Mouse (Mus musculus) heart, adult 2 months (tissue): Measurements from ENCODE around the gene Elovl5. TPM values are rescaled to one million over a fixed set of nuclear protein-coding genes. Genes with fewer than 3 reads are reported as not detected.

Source experiments
- DNase-seq, 2 experiments: peaks; one replicate each; pipeline ENCODE4 v3.0.0; 2021
- H3K27ac ChIP-seq: fragments of 200-600 bp; 2 replicates; pipeline ENCODE4 v1.8.1; 2022
- H3K27me3 ChIP-seq: fragments of 200-500 bp; 2 replicates; pipeline ENCODE4 v1.6.1; 2012; ENCODE audit warnings: mild to moderate bottlenecking, low read length, inconsistent platforms, mixed read lengths; ENCODE audit not compliant: control insufficient read depth, insufficient read depth
- H3K36me3 ChIP-seq: fragments of 200-500 bp; 2 replicates; pipeline ENCODE4 v1.6.1; 2012; ENCODE audit warnings: low read length, inconsistent platforms; ENCODE audit not compliant: control insufficient read depth, insufficient read depth
- H3K4me1 ChIP-seq: fragments of 200-500 bp; 2 replicates; pipeline ENCODE4 v1.6.1; 2011; ENCODE audit warnings: low read length; ENCODE audit not compliant: control insufficient read depth, insufficient read depth
- H3K4me3 ChIP-seq: fragments of 200-600 bp; 2 replicates; pipeline ENCODE4 v1.8.1; 2022
- H3K79me2 ChIP-seq: fragments of 200-500 bp; replicated peaks from 2 replicates; pipeline ENCODE4 v1.6.1; 2012; ENCODE audit warnings: mild to moderate bottlenecking, inconsistent platforms, low read length, moderate library complexity, mixed read lengths; ENCODE audit not compliant: control insufficient read depth, insufficient read depth
- H3K9ac ChIP-seq: fragments of 200-500 bp; 2 replicates; pipeline ENCODE4 v1.6.1; 2012; ENCODE audit warnings: low read depth, mild to moderate bottlenecking, control low read depth, inconsistent platforms, low read length, mixed read lengths
- CTCF ChIP-seq: fragments of 200-600 bp; IDR thresholded peaks from 2 replicates; pipeline ENCODE4 v1.8.1; 2022; ENCODE audit warnings: antibody characterized with exemption, mild to moderate bottlenecking, moderate library complexity
- EP300 ChIP-seq: fragments of 200-500 bp; IDR thresholded peaks from 2 replicates; pipeline ENCODE4 v1.6.1; 2011; ENCODE audit warnings: low read depth, low read length, control low read depth; ENCODE audit not compliant: insufficient read depth
- POLR2A ChIP-seq: fragments of 200-500 bp; IDR thresholded peaks from 2 replicates; pipeline ENCODE4 v1.6.1; 2011; ENCODE audit warnings: mild to moderate bottlenecking, low read depth, low read length, control low read depth; ENCODE audit not compliant: insufficient read depth
- WGBS: fragments of 180-500 bp; shearing (Covaris S2); methylation state at CpG from one replicate; pipeline ENCODE4 v1.1.7; 2018; 5-methylcytosine and 5-hydroxymethylcytosine counted together
- intact Hi-C: fragments of 180-260 bp; cut with DNase I; formaldehyde crosslinking; loops from one replicate; pipeline ENCODE4 v1.15.1; 2025
- polyA plus RNA-seq: library from polyadenylated mRNA; depleted of rRNA; stranded (reverse); fragments of >200 nt; gene quantifications from 2 replicates; pipeline ENCODE4 v1.2.3, GENCODE M21; 2012
- total RNA-seq, 2 experiments: library from RNA; stranded (reverse); gene quantifications; 2 replicates each; pipeline ENCODE4 v1.2.3; 2021

Elovl5 gene
- total and polyA plus RNA-seq, 3 experiments: 34.0 to 37.5 (median 35.9) TPM

GRCm38 (mm10) chr9:77953053-77953452, 35.9 kb downstream of the Elovl5 start:
- intact Hi-C loops: no loop called here
- H3K36me3 ChIP-seq: no peaks in the 10 kb centered on the region
- no peak overlapping the region for H3K9ac ChIP-seq
- TF ChIP-seq EP300: no peak
- no peak overlapping the region for H3K4me3 ChIP-seq
- H3K27ac ChIP-seq: no peak overlapping the region
- H3K27me3 ChIP-seq: no peaks in the 10 kb centered on the region
- H3K79me2 ChIP-seq: peaks cover 6% of the 10 kb centered on the region
- no peak for DNase-seq
- WGBS: 75% methylated on average over 8 of the region's 8 CpGs
- peaks cover 13% of the 10 kb centered on the region for H3K4me1 ChIP-seq

- intact Hi-C loops: no loop called here
- TF ChIP-seq EP300: no peak
- no peak for TF ChIP-seq POLR2A
- no peak for TF ChIP-seq CTCF
- no peak overlapping the region for H3K4me3 ChIP-seq
- no peak overlapping the region for H3K9ac ChIP-seq
- no peaks in the 10 kb centered on the region for H3K36me3 ChIP-seq
- no peak overlapping the region; the same call in 1 of the 2 replicates for H3K27ac ChIP-seq
- 70% methylated on average over 7 of the region's 7 CpGs for WGBS
- peaks cover 13% of the 10 kb centered on the region for H3K4me1 ChIP-seq
- peaks cover 6% of the 10 kb centered on the region for H3K79me2 ChIP-seq
- no peaks in the 10 kb centered on the region for H3K27me3 ChIP-seq
- no peak for DNase-seq
Observed at GRCm38 (mm10) chr9:77954496-77954895, 37.3 kb downstream of the Elovl5 start.

GRCm38 (mm10) chr9:77954981-77955380, 37.8 kb downstream of the Elovl5 start:
- 50% methylated on average over 3 of the region's 3 CpGs for WGBS
- no peak for DNase-seq
- Histone ChIP-seq H3K36me3 (no peaks in the 10 kb centered on the region), H3K27me3 (no peaks in the 10 kb centered on the region), H3K4me3 (no peak overlapping the region), H3K9ac (no peak overlapping the region), H3K79me2 (peaks cover 6% of the 10 kb centered on the region), H3K27ac (no peak overlapping the region; the same call in 1 of the 2 replicates), H3K4me1 (peaks cover 13% of the 10 kb centered on the region)
- intact Hi-C loops: no loop called here
- no peak for TF ChIP-seq EP300
- no peak for TF ChIP-seq CTCF
- no peak for TF ChIP-seq POLR2A

- DNase-seq: no peak
Observed at GRCm38 (mm10) chr9:77955511-77955910, 38.3 kb downstream of the Elovl5 start.

GRCm38 (mm10) chr9:77955964-77956363, 38.8 kb downstream of the Elovl5 start:
- no peak overlapping the region for H3K27ac ChIP-seq
- peaks cover 13% of the 10 kb centered on the region for H3K4me1 ChIP-seq
- intact Hi-C loops: no loop called here
- 81% methylated on average over 8 of the region's 8 CpGs for whole genome bisulfite sequencing
- DNase-seq: no peak
- H3K27me3 ChIP-seq: no peaks in the 10 kb centered on the region
- H3K4me3 ChIP-seq: no peak overlapping the region
- TF ChIP-seq POLR2A (no peak), CTCF (no peak), EP300 (no peak)
- no peak overlapping the region for H3K9ac ChIP-seq
- H3K36me3 ChIP-seq: peaks cover 3% of the 10 kb centered on the region
- H3K79me2 ChIP-seq: peaks cover 6% of the 10 kb centered on the region

More at GRCm38 (mm10) chr9:77955511-77955910, 38.3 kb downstream of the Elovl5 start:
- Histone ChIP-seq H3K4me1 (peaks cover 13% of the 10 kb centered on the region), H3K27ac (no peak overlapping the region), H3K4me3 (no peak overlapping the region), H3K27me3 (no peaks in the 10 kb centered on the region), H3K9ac (no peak overlapping the region), H3K36me3 (no peaks in the 10 kb centered on the region), H3K79me2 (peaks cover 6% of the 10 kb centered on the region)
- 82% methylated on average over 2 of the region's 2 CpGs for WGBS
- TF ChIP-seq POLR2A: no peak
- no peak for TF ChIP-seq CTCF
- intact Hi-C loops: no loop called here

GRCm38 (mm10) chr9:77958327-77958726, 41.2 kb downstream of the Elovl5 start:
- 81% methylated on average over 7 of the region's 7 CpGs for WGBS
- TF ChIP-seq POLR2A (no peak), CTCF (no peak), EP300 (no peak)
- DNase-seq: no peak
- H3K9ac ChIP-seq: no peak overlapping the region
- H3K27me3 ChIP-seq: no peaks in the 10 kb centered on the region
- H3K4me3 ChIP-seq: no peak overlapping the region
- intact Hi-C loops: no loop called here
- H3K4me1 ChIP-seq: peaks cover 11% of the 10 kb centered on the region
- H3K79me2 ChIP-seq: peaks cover under 1% of the 10 kb centered on the region
- H3K36me3 ChIP-seq: peaks cover 8% of the 10 kb centered on the region
- H3K27ac ChIP-seq: no peak overlapping the region

- H3K79me2 ChIP-seq: no peaks in the 10 kb centered on the region; the same call in 1 of the 2 replicates
- no peak overlapping the region for H3K4me3 ChIP-seq
- WGBS: 92% methylated on average over 12 of the region's 12 CpGs
- intact Hi-C loops: no loop called here
- no peak overlapping the region for H3K9ac ChIP-seq
- DNase-seq: peak in 1 of 2 experiments; percentile 34
- H3K27ac ChIP-seq: no peak overlapping the region
- H3K27me3 ChIP-seq: no peaks in the 10 kb centered on the region
- peaks cover 8% of the 10 kb centered on the region for H3K36me3 ChIP-seq
- TF ChIP-seq POLR2A: no peak
- TF ChIP-seq CTCF: no peak
- no peak for TF ChIP-seq EP300
- H3K4me1 ChIP-seq: peaks cover 3% of the 10 kb centered on the region
Observed at GRCm38 (mm10) chr9:77959759-77960158, 42.6 kb downstream of the Elovl5 start.
